Mouse (Mus musculus) myocyte (in vitro differentiated cells): ENCODE results near the gene Coq8a. TPM values are rescaled to one million over a fixed set of nuclear protein-coding genes. Genes with fewer than 3 reads are reported as not detected.
A peak's percentile ranks its signal among the peaks of the same experiment; 100 is the strongest.

Experiments used
- H3K27me3 ChIP-seq: one replicate; pipeline ENCODE4 v1.6.1; 2011; ENCODE audit not compliant: control insufficient read depth, insufficient read depth, insufficient read length
- H3K36me3 ChIP-seq: one replicate; pipeline ENCODE4 v1.6.1; 2011; ENCODE audit not compliant: control insufficient read depth, insufficient read depth
- H3K4me2 ChIP-seq: one replicate; pipeline ENCODE4 v1.6.1; 2011; ENCODE audit warnings: low read depth, control low read depth
- H3K4me3 ChIP-seq: one replicate; pipeline ENCODE4 v1.5.1; 2011; ENCODE audit warnings: mild to moderate bottlenecking, control low read depth, moderate library complexity
- H3K79me2 ChIP-seq: one replicate; pipeline ENCODE4 v1.6.1; 2011; ENCODE audit not compliant: control insufficient read depth, insufficient read depth
- H3ac ChIP-seq: one replicate; pipeline ENCODE4 v1.6.1; 2011; ENCODE audit not compliant: control insufficient read depth, insufficient read length
- CEBPB ChIP-seq: IDR thresholded peaks from 2 replicates; pipeline ENCODE4 v1.6.1; 2011; ENCODE audit warnings: mild to moderate bottlenecking, moderate library complexity; ENCODE audit not compliant: poor library complexity, insufficient read depth, severe bottlenecking
- E2F4 ChIP-seq: IDR thresholded peaks from one replicate; pipeline ENCODE4 v1.6.1; 2011; ENCODE audit warnings: mild to moderate bottlenecking, control low read depth, moderate library complexity; ENCODE audit not compliant: insufficient read depth
- MAX ChIP-seq: IDR thresholded peaks from one replicate; pipeline ENCODE4 v1.6.1; 2011; ENCODE audit warnings: low read depth, mild to moderate bottlenecking, control low read depth
- MYOD1 ChIP-seq, 3 experiments: IDR thresholded peaks; one replicate each; pipeline ENCODE4 v1.6.1; 2011; ENCODE audit warnings: control low read depth in 2 of 3, low read depth in 2 of 3, mild to moderate bottlenecking in 2 of 3, moderate library complexity in 1 of 3; ENCODE audit not compliant: insufficient read length in 2 of 3, control insufficient read depth in 1 of 3
- MYOG ChIP-seq, 3 experiments: IDR thresholded peaks; one replicate each; pipeline ENCODE4 v1.6.1; 2011; ENCODE audit warnings: control low read depth in 2 of 3, low read depth in 2 of 3, mild to moderate bottlenecking in 2 of 3; ENCODE audit not compliant: insufficient read length in 2 of 3, control insufficient read depth in 1 of 3, insufficient read depth in 1 of 3
- POLR2A ChIP-seq: IDR thresholded peaks from one replicate; pipeline ENCODE4 v1.6.1; 2011; ENCODE audit warnings: low read depth, mild to moderate bottlenecking, control low read depth, moderate library complexity; ENCODE audit not compliant: insufficient read length
- POLR2AphosphoS2 ChIP-seq: IDR thresholded peaks from one replicate; pipeline ENCODE4 v1.6.1; 2011; ENCODE audit warnings: low read depth, control low read depth; ENCODE audit not compliant: insufficient read length
- REST ChIP-seq: IDR thresholded peaks from one replicate; pipeline ENCODE4 v1.6.1; 2011; ENCODE audit warnings: mild to moderate bottlenecking, control low read depth, moderate library complexity; ENCODE audit not compliant: insufficient read depth, insufficient read length
- SRF ChIP-seq: IDR thresholded peaks from one replicate; pipeline ENCODE4 v1.6.1; 2011; ENCODE audit warnings: low read depth; ENCODE audit not compliant: control insufficient read depth, insufficient read length
- TCF12 ChIP-seq: IDR thresholded peaks from one replicate; pipeline ENCODE4 v1.6.1; 2011; ENCODE audit warnings: mild to moderate bottlenecking, control low read depth; ENCODE audit not compliant: poor library complexity, insufficient read depth, severe bottlenecking
- TCF3 ChIP-seq: IDR thresholded peaks from one replicate; pipeline ENCODE4 v1.6.1; 2011; ENCODE audit warnings: low read depth, control low read depth; ENCODE audit not compliant: insufficient read length
- USF1 ChIP-seq: IDR thresholded peaks from one replicate; pipeline ENCODE4 v1.6.1; 2011; ENCODE audit warnings: low read depth, mild to moderate bottlenecking, control low read depth, moderate library complexity
- polyA plus RNA-seq: library from polyadenylated mRNA; unstranded; fragments of >200 nt; fragmentation: generic; extraction: Trizol; gene quantifications from one replicate; pipeline ENCODE4 v1.2.1, GENCODE M21; 2012; ENCODE audit warnings: missing spikeins

The Coq8a gene
- polyA plus RNA-seq, 1 experiment = 79.8 TPM

- H3ac ChIP-seq = no peak overlapping the region
- TF ChIP-seq POLR2A = no peak
- TF ChIP-seq REST = no peak
- no peak for TF ChIP-seq MYOG (IDR thresholded peaks at IDR 0.05; ENCODE audit: control insufficient read depth in 1 of 3, insufficient read depth in 1 of 3, insufficient read length in 2 of 3, low read depth in 2 of 3)
- TF ChIP-seq TCF12 = no peak
Observed at GRCm38 (mm10) chr1:180208370-180208769, 9.0 kb upstream of the Coq8a start.

GRCm38 (mm10) chr1:180200722-180201121 is 1.3 kb upstream of the Coq8a start:
- Histone ChIP-seq H3K36me3 (no peaks in the 10 kb centered on the region), H3K4me2 (peak overlapping the region; percentile 27), H3ac (no peak overlapping the region), H3K27me3 (no peaks in the 10 kb centered on the region), H3K4me3 (no peak overlapping the region), H3K79me2 (no peaks in the 10 kb centered on the region)
- no peak for TF ChIP-seq E2F4
- no peak for TF ChIP-seq POLR2AphosphoS2
- TF ChIP-seq USF1 = no peak
- peak in 2 of 3 experiments; percentile 51 to 91 for TF ChIP-seq MYOD1 (IDR thresholded peaks at IDR 0.05; ENCODE audit: control insufficient read depth in 1 of 3, insufficient read length in 2 of 3, low read depth in 2 of 3)
- no peak for TF ChIP-seq TCF12
- no peak for TF ChIP-seq REST
- no peak for TF ChIP-seq POLR2A
- peak in 2 of 3 experiments; percentile 27 to 84 for TF ChIP-seq MYOG (IDR thresholded peaks at IDR 0.05; ENCODE audit: control insufficient read depth in 1 of 3, insufficient read depth in 1 of 3, insufficient read length in 2 of 3, low read depth in 2 of 3)
- TF ChIP-seq CEBPB = no peak
- no peak for TF ChIP-seq MAX
- no peak for TF ChIP-seq TCF3
- TF ChIP-seq SRF = no peak

More at GRCm38 (mm10) chr1:180208370-180208769, 9.0 kb upstream of the Coq8a start:
- no peak overlapping the region for H3K4me3 ChIP-seq
- no peaks in the 10 kb centered on the region for H3K36me3 ChIP-seq
- no peak overlapping the region for H3K4me2 ChIP-seq
- peaks cover 17% of the 10 kb centered on the region for H3K27me3 ChIP-seq
- H3K79me2 ChIP-seq = no peaks in the 10 kb centered on the region

- no peak overlapping the region for H3K4me3 ChIP-seq
- no peaks in the 10 kb centered on the region for H3K79me2 ChIP-seq
- no peak for TF ChIP-seq MYOD1 (IDR thresholded peaks at IDR 0.05; ENCODE audit: control insufficient read depth in 1 of 3, insufficient read length in 2 of 3, low read depth in 2 of 3)
- no peak for TF ChIP-seq USF1
- TF ChIP-seq MYOG (IDR thresholded peaks at IDR 0.05; ENCODE audit: control insufficient read depth in 1 of 3, insufficient read depth in 1 of 3, insufficient read length in 2 of 3, low read depth in 2 of 3) = no peak
- TF ChIP-seq POLR2AphosphoS2 = no peak
- no peak for TF ChIP-seq TCF3
- TF ChIP-seq SRF = no peak
- TF ChIP-seq POLR2A = no peak
- TF ChIP-seq REST = no peak
- TF ChIP-seq CEBPB = no peak
- TF ChIP-seq E2F4 = no peak
- no peak for TF ChIP-seq MAX
- TF ChIP-seq TCF12 = no peak
- H3K27me3 ChIP-seq = no peaks in the 10 kb centered on the region
- H3K36me3 ChIP-seq = no peaks in the 10 kb centered on the region
- H3ac ChIP-seq = no peak overlapping the region
- peak overlapping the region; percentile 31 for H3K4me2 ChIP-seq
Observed at GRCm38 (mm10) chr1:180199715-180200050, 281 bp upstream of the Coq8a start.

- Histone ChIP-seq H3K4me2 (no peak overlapping the region), H3K4me3 (no peak overlapping the region), H3K27me3 (peaks cover 8% of the 10 kb centered on the region), H3ac (no peak overlapping the region), H3K36me3 (no peaks in the 10 kb centered on the region), H3K79me2 (no peaks in the 10 kb centered on the region)
- TF ChIP-seq TCF3 = no peak
- TF ChIP-seq SRF = no peak
- no peak for TF ChIP-seq CEBPB
- TF ChIP-seq POLR2AphosphoS2 = no peak
- TF ChIP-seq REST = no peak
- TF ChIP-seq USF1 = no peak
- no peak for TF ChIP-seq POLR2A
- TF ChIP-seq MYOD1 (IDR thresholded peaks at IDR 0.05; ENCODE audit: control insufficient read depth in 1 of 3, insufficient read length in 2 of 3, low read depth in 2 of 3) = no peak
- TF ChIP-seq TCF12 = no peak
- TF ChIP-seq MAX = no peak
- no peak for TF ChIP-seq E2F4
- no peak for TF ChIP-seq MYOG (IDR thresholded peaks at IDR 0.05; ENCODE audit: control insufficient read depth in 1 of 3, insufficient read depth in 1 of 3, insufficient read length in 2 of 3, low read depth in 2 of 3)
Observed at GRCm38 (mm10) chr1:180197956-180198355, 1.4 kb downstream of the Coq8a start.

- TF ChIP-seq USF1 = no peak
- TF ChIP-seq TCF12 = no peak
- no peak for TF ChIP-seq TCF3
- no peak for TF ChIP-seq CEBPB
- no peak for TF ChIP-seq MYOG (IDR thresholded peaks at IDR 0.05; ENCODE audit: control insufficient read depth in 1 of 3, insufficient read depth in 1 of 3, insufficient read length in 2 of 3, low read depth in 2 of 3)
- TF ChIP-seq POLR2A = no peak
- no peak for TF ChIP-seq MYOD1 (IDR thresholded peaks at IDR 0.05; ENCODE audit: control insufficient read depth in 1 of 3, insufficient read length in 2 of 3, low read depth in 2 of 3)
- no peak for TF ChIP-seq SRF
- TF ChIP-seq MAX = no peak
- no peak for TF ChIP-seq POLR2AphosphoS2
- no peak for TF ChIP-seq REST
- no peak for TF ChIP-seq E2F4
- Histone ChIP-seq H3K36me3 (no peaks in the 10 kb centered on the region), H3K79me2 (no peaks in the 10 kb centered on the region), H3K4me2 (peak overlapping the region; percentile 68), H3K4me3 (peak overlapping the region; percentile 35), H3ac (no peak overlapping the region), H3K27me3 (peaks cover 20% of the 10 kb centered on the region)
Observed at GRCm38 (mm10) chr1:180196508-180196907, 2.9 kb downstream of the Coq8a start.
